8 mouse cellular contexts compared by ENCODE assay signal in the genomic region with DNA sequence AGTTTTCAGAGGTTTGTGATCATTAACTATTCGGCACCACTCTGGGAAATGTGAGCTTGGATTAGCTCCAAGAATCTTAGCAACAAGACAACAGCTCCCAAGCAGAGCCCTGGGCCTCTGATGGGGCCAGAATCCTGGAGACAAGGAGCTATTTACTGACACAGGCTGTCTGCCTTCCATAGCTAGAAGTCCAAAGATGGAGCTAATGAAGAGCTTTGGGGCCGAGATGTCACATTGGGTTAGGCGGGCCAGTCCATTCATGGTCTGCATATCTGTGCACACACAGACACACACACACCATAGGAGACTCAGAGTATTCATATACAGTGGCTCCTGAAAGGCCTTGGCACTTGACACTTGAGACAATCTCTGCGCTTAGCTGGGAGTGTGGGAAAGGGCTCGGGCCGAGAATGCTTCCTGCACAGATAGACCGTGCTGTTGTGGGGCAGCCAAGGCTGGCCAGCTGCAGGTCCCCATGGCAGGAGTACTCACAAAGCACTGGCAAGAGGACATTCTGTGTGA. TPM values are rescaled to one million over a fixed set of nuclear protein-coding genes. Genes with fewer than 3 reads are reported as not detected.
DNase-seq lines count a peak whose midpoint lies in the region; ATAC-seq and TF ChIP-seq lines count a peak whose summit lies in the region.

No protein-coding gene starts in this region.

- no peak for DNase-seq in left cerebral cortex, adult 2 months (ENCODE audit: extremely low spot score in 1 of 2, low spot score in 2 of 2)
- DNase-seq in left cerebral cortex, adult 18-20 months (ENCODE audit: low spot score in 2 of 2), result no peak
- peak; percentile 57 for DNase-seq in forebrain, postnatal 0 days
- DNase-seq in kidney, adult 8-10 months, result peak; percentile 35 to 43
- DNase-seq in embryo, embryonic 10.5 days (ENCODE audit: low spot score), result no peak
- DNase-seq in gastrocnemius, postnatal 14 days, result no peak
- no peak for DNase-seq in B cell, adult 2 months

- H3K4me1 ChIP-seq in forebrain, postnatal 0 days (ENCODE audit: insufficient read depth), result no peaks in the 10 kb centered on the region; the same call in 1 of the 2 replicates
- H3K4me1 ChIP-seq in neural tube, embryonic 14.5 days (ENCODE audit: control insufficient read depth, insufficient read depth, low read length), result 0 out of 2 replicates have a peak, but pooled peaks cover 2% of the 10 kb centered on the region

- H3K9me3 ChIP-seq in forebrain, postnatal 0 days (ENCODE audit: low read length), result no peaks in the 10 kb centered on the region
- no peaks in the 10 kb centered on the region for H3K9me3 ChIP-seq in neural tube, embryonic 14.5 days (ENCODE audit: control insufficient read depth, low read length)

- no peak overlapping the region for H3K4me3 ChIP-seq in left cerebral cortex, adult 2 months
- H3K4me3 ChIP-seq in forebrain, postnatal 0 days (ENCODE audit: low read depth, low read length), result no peak overlapping the region
- no peak overlapping the region for H3K4me3 ChIP-seq in neural tube, embryonic 14.5 days (ENCODE audit: low read depth, low read length)

- no peak overlapping the region for H3K4me2 ChIP-seq in forebrain, postnatal 0 days (ENCODE audit: low read depth)
- no peak overlapping the region for H3K4me2 ChIP-seq in neural tube, embryonic 14.5 days (ENCODE audit: low read depth, low read length)

- 17% methylated on average over 7 of the region's 7 CpGs for WGBS in forebrain, postnatal 0 days
- WGBS in neural tube, embryonic 14.5 days, result 61% methylated on average over 7 of the region's 7 CpGs

- no peaks in the 10 kb centered on the region for H3K36me3 ChIP-seq in forebrain, postnatal 0 days (ENCODE audit: insufficient read depth)
- no peaks in the 10 kb centered on the region for H3K36me3 ChIP-seq in neural tube, embryonic 14.5 days (ENCODE audit: control insufficient read depth, insufficient read depth, low read length)

- no peak overlapping the region for H3K9ac ChIP-seq in forebrain, postnatal 0 days
- H3K9ac ChIP-seq in neural tube, embryonic 14.5 days (replicated peaks; ENCODE audit: low read depth, low read length), result no peak overlapping the region

- ATAC-seq in forebrain, postnatal 0 days, result peak; percentile 80
- peak; percentile 72 for ATAC-seq in neural tube, embryonic 14.5 days (ENCODE audit: low read depth)

- no peak for TF ChIP-seq CTCF in left cerebral cortex, adult 2 months (IDR thresholded peaks at IDR 0.05)
- no peak for TF ChIP-seq CTCF in forebrain, postnatal 0 days (IDR thresholded peaks at IDR 0.05; ENCODE audit: low read depth)

- intact Hi-C loops in left cerebral cortex, adult 2 months (cut with DNase I), result no loop called here
- intact Hi-C loops in gastrocnemius, postnatal 14 days (cut with DNase I; ENCODE audit: low total_unique reads), result no loop called here

- H3K27me3 ChIP-seq in forebrain, postnatal 0 days (ENCODE audit: insufficient read depth, low read length), result no peaks in the 10 kb centered on the region; the same call in 1 of the 2 replicates
- no peaks in the 10 kb centered on the region for H3K27me3 ChIP-seq in neural tube, embryonic 14.5 days (ENCODE audit: control insufficient read depth, insufficient read depth, low read length)

- H3K27ac ChIP-seq in left cerebral cortex, adult 2 months, result peak overlapping the region; percentile 53
- H3K27ac ChIP-seq in forebrain, postnatal 0 days (ENCODE audit: low read depth, low read length), result peak overlapping the region; percentile 62; the same call in 1 of the 2 replicates
- peak overlapping the region; percentile 67; the same call in 1 of the 2 replicates for H3K27ac ChIP-seq in neural tube, embryonic 14.5 days (ENCODE audit: low read depth, low read length)

RNA-seq across cellular contexts. Expression of gene Ppp1r3c, which starts 39.8 kb away (rescaled TPM):
- 10 to 100 TPM; 48.4 to 58.1 TPM for total RNA-seq in left cerebral cortex, adult 2 months (2021)
- total RNA-seq in left cerebral cortex, adult 18-20 months (2021), result 10 to 100 TPM; 48.8 to 61.9 TPM
- 28.2 and 28.6 TPM in 2 replicates for total RNA-seq in forebrain, postnatal 0 days (2014; rRNA removed)
- 6.4 and 8.9 TPM in 2 replicates for polyA plus RNA-seq in forebrain, postnatal 0 days (2015; fragmentation: Nextera tagmentation; extraction: Ambion mirVana)
- polyA plus RNA-seq in neural tube, embryonic 14.5 days (2014; fragmentation: Nextera tagmentation; extraction: Ambion mirVana), result 20.3 and 21.9 TPM in 2 replicates
- total RNA-seq in gastrocnemius, postnatal 14 days (2021), result 100 to 1,000 TPM; 125 to 230 TPM

Comparison
In these comparisons a context has a peak if more than half of its experiments do, and no peak if none do; other contexts are left out.
1. DNase-seq: peak in forebrain, postnatal 0 days (single experiment) and kidney, adult 8-10 months (2 of 2); none in left cerebral cortex, adult 2 months (0 of 2), left cerebral cortex, adult 18-20 months (0 of 2), embryo, embryonic 10.5 days (single experiment), gastrocnemius, postnatal 14 days (single experiment) and B cell, adult 2 months (0 of 2).
2. Peak in every context shown above with its lines, with median percentiles within 50 percentile points of each other: H3K27ac ChIP-seq.